Mouse (Mus musculus) heart, postnatal 0 days (tissue): Measurements from ENCODE around the gene Golga3.

ENCODE experiments used
- CTCF ChIP-seq: IDR thresholded peaks from 2 replicates; pipeline ENCODE4 v1.5.1; 2016; ENCODE audit warnings: antibody characterized with exemption, control low read depth, low read depth
- EP300 ChIP-seq: IDR thresholded peaks from 2 replicates; pipeline ENCODE4 v1.6.1; 2016; ENCODE audit warnings: antibody characterized with exemption, low read depth

DNA sequence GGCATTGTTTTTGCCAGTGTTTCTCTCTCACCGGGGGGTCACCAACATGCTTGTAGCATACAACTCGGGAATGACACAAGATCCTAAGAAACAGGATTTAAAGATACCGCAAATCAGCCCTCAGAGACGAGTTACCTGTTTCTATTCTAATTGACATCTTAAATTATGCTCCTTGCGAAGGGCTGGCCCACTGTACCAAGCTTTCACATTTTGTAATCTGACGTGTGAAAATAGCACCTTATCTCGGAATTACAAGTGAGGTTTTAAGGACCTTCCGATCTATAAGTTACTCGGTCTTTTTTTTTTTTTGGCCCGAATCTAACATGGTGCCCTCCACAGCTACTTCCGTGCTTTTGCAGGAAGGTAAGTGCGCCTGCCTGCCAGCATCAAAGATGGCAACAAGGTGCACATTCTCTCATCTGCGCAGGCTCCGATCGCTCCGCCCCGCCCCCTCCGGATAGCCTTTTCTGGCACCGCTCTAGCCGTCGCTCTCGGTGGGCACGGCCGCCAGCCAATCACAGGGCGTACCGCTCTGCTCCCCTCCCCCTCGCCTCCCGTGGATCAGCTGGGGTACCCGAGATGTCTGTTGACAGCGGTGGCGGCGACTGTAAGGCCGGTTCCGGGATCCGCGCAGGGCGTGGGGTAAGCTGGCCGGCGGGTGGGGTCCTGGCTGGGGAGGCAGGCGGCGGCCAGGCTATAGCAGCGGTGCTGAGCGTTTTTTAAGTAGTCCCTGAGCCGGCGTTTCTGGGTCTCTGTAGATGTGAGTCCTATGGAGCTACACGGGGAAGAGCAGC, 41.0 kb upstream of the Golga3 start, which contains the start of gene Chfr:
- TF ChIP-seq CTCF: no peak; the same call in 1 of the 2 replicates
- peak; percentile 60 for TF ChIP-seq EP300
